Mouse (Mus musculus): ENCODE data around the gene Cish. TPM values are rescaled to one million over a fixed set of nuclear protein-coding genes. Genes with fewer than 3 reads are reported as not detected.

Gene Cish
- polyA plus RNA-seq (2017; shearing (Covaris generic)): 262 TPM

GRCm38 (mm10) chr9:107296016-107296040 is at the start of gene Cish:
Gene Cish, plus strand, starts transcription at chr9:107296026.

GRCm38 (mm10) chr9:107289211-107290076 is 6.4 kb upstream of the Cish start, which contains the start of gene Mapkapk3:
Gene Mapkapk3, minus strand, starts transcription at chr9:107289877.

GRCm38 (mm10) chr9:107338172-107338883 is 42.5 kb downstream of the Cish start, which contains the start of gene Hemk1:
Gene Hemk1, minus strand, starts transcription at chr9:107338350.

GRCm38 (mm10) chr9:107340267-107340859 is 44.5 kb downstream of the Cish start, which contains the start of gene 6430571L13Rik:
Gene 6430571L13Rik, plus strand, starts transcription at chr9:107340602.

Other genes with a start within 250 kb of the Cish start
- 0.16 TPM for gene Dock3, start 64.1 kb upstream of the Cish start, polyA plus RNA-seq (2017; shearing (Covaris generic))
- 120 TPM for gene Mapkapk3, start 6.1 kb upstream of the Cish start, polyA plus RNA-seq (2017; shearing (Covaris generic))
- 29.1 TPM for gene Hemk1, start 42.3 kb downstream of the Cish start, polyA plus RNA-seq (2017; shearing (Covaris generic))
- gene 6430571L13Rik, start 44.6 kb downstream of the Cish start, polyA plus RNA-seq (2017; shearing (Covaris generic)): 2.8 TPM
- gene Cacna2d2, start 103.6 kb downstream of the Cish start, polyA plus RNA-seq (2017; shearing (Covaris generic)): 0.56 TPM
- 45.2 TPM for gene Tmem115, start 237.9 kb downstream of the Cish start, polyA plus RNA-seq (2017; shearing (Covaris generic))
- gene Cyb561d2, start 246.2 kb downstream of the Cish start, polyA plus RNA-seq (2017; shearing (Covaris generic)): 63.1 TPM
- gene Nprl2, start 246.2 kb downstream of the Cish start, polyA plus RNA-seq (2017; shearing (Covaris generic)): 57.9 TPM

Data from CD4-positive, CD25-positive, alpha-beta regulatory T cell (primary cell).